Mouse (Mus musculus) forebrain, embryonic 13.5 days (tissue): Measurements from ENCODE around the gene Il20ra. TPM values are rescaled to one million over a fixed set of nuclear protein-coding genes. Genes with fewer than 3 reads are reported as not detected.

Source experiments
- ATAC-seq: fragments of 200-750 bp; cut with Nextera tagmentation; 2 replicates; pipeline ENCODE4 v1.8.0; 2017
- H3K27ac ChIP-seq: fragments of 300-500 bp; sonication (generic); 2 replicates; pipeline ENCODE4 v1.5.1; 2015; ENCODE audit warnings: inconsistent platforms, mild to moderate bottlenecking, moderate library complexity
- H3K27me3 ChIP-seq: fragments of 300-500 bp; sonication (generic); 2 replicates; pipeline ENCODE4 v1.6.1; 2015; ENCODE audit warnings: mild to moderate bottlenecking, inconsistent platforms
- H3K36me3 ChIP-seq: fragments of 300-500 bp; sonication (generic); 2 replicates; pipeline ENCODE4 v1.6.1; 2015; ENCODE audit warnings: mild to moderate bottlenecking, inconsistent platforms; ENCODE audit not compliant: poor library complexity, severe bottlenecking
- H3K4me1 ChIP-seq: fragments of 300-500 bp; sonication (generic); 2 replicates; pipeline ENCODE4 v1.6.1; 2015; ENCODE audit warnings: inconsistent platforms
- H3K4me2 ChIP-seq: fragments of 300-500 bp; sonication (generic); 2 replicates; pipeline ENCODE4 v1.6.1; 2015; ENCODE audit warnings: inconsistent platforms, mild to moderate bottlenecking, moderate library complexity
- H3K4me3 ChIP-seq: fragments of 300-500 bp; sonication (generic); 2 replicates; pipeline ENCODE4 v1.5.1; 2015; ENCODE audit warnings: mild to moderate bottlenecking, inconsistent platforms
- H3K9ac ChIP-seq: fragments of 300-500 bp; sonication (generic); 2 replicates; pipeline ENCODE4 v1.6.1; 2015; ENCODE audit warnings: mild to moderate bottlenecking, inconsistent platforms
- H3K9me3 ChIP-seq: fragments of 300-500 bp; sonication (generic); replicated peaks from 2 replicates; pipeline ENCODE4 v1.6.1; 2016; ENCODE audit warnings: inconsistent platforms
- WGBS: fragments of 180-500 bp; shearing (Covaris S2); methylation state at CpG from one replicate; pipeline ENCODE4 v1.1.7; 2015; 5-methylcytosine and 5-hydroxymethylcytosine counted together
- polyA plus RNA-seq: library from polyadenylated mRNA; unstranded; fragments of >200 nt; fragmentation: Nextera tagmentation; extraction: Ambion mirVana; gene quantifications from 2 replicates; pipeline ENCODE4 v1.2.1, GENCODE M21; 2015

Il20ra gene
- 0.08 TPM in 1 of 2 replicates, not detected in the other for polyA plus RNA-seq

- H3K4me2 ChIP-seq: peak within 1 kb of the TSS; percentile 89
- H3K4me3 ChIP-seq: peak within 1 kb of the TSS; percentile 46
- WGBS: under 1% methylated on average over 29 of the region's 29 CpGs
- H3K36me3 ChIP-seq: no peaks in the 10 kb centered on the region
- peaks cover 11% of the 10 kb centered on the region for H3K4me1 ChIP-seq
- peak within 1 kb of the TSS; percentile 64 for H3K9ac ChIP-seq
- H3K27me3 ChIP-seq: peaks cover 25% of the 10 kb centered on the region
- ATAC-seq: peak; percentile 85
- no peaks in the 10 kb centered on the region for H3K9me3 ChIP-seq
- no peak within 1 kb of the TSS for H3K27ac ChIP-seq
These were observed at the start of gene Il20ra for GRCm38 (mm10) chr10:19712421-19712836. TSS of gene Il20ra (plus strand) at chr10:19712570.

- Histone ChIP-seq H3K9me3 (no peaks in the 10 kb centered on the region), H3K9ac (no peak overlapping the region), H3K36me3 (no peaks in the 10 kb centered on the region), H3K4me3 (no peak overlapping the region), H3K4me1 (no peaks in the 10 kb centered on the region), H3K27ac (no peak overlapping the region), H3K27me3 (no peaks in the 10 kb centered on the region), H3K4me2 (no peak overlapping the region)
- ATAC-seq: no peak
- 89% methylated on average over 5 of the region's 5 CpGs for WGBS
These were observed 43.4 kb upstream of the Il20ra start for GRCm38 (mm10) chr10:19668973-19669372.

- no peak overlapping the region for H3K9ac ChIP-seq
- no peaks in the 10 kb centered on the region for H3K27me3 ChIP-seq
- no peaks in the 10 kb centered on the region for H3K4me1 ChIP-seq
- no peaks in the 10 kb centered on the region for H3K9me3 ChIP-seq
- no peak overlapping the region for H3K4me2 ChIP-seq
- no peak overlapping the region for H3K27ac ChIP-seq
- no peak for ATAC-seq
- no peaks in the 10 kb centered on the region for H3K36me3 ChIP-seq
- H3K4me3 ChIP-seq: no peak overlapping the region
These were observed 40.4 kb upstream of the Il20ra start for GRCm38 (mm10) chr10:19672015-19672414.

GRCm38 (mm10) chr10:19673146-19673545, 39.2 kb upstream of the Il20ra start:
- Histone ChIP-seq H3K4me3 (no peak overlapping the region), H3K4me2 (no peak overlapping the region), H3K9me3 (no peaks in the 10 kb centered on the region), H3K27ac (no peak overlapping the region), H3K4me1 (no peaks in the 10 kb centered on the region), H3K27me3 (no peaks in the 10 kb centered on the region), H3K36me3 (no peaks in the 10 kb centered on the region), H3K9ac (no peak overlapping the region)
- no peak for ATAC-seq
- 84% methylated on average over 1 of the region's 1 CpGs for WGBS

GRCm38 (mm10) chr10:19687686-19688085, 24.7 kb upstream of the Il20ra start:
- no peak overlapping the region for H3K9ac ChIP-seq
- no peak overlapping the region for H3K4me3 ChIP-seq
- no peaks in the 10 kb centered on the region for H3K4me1 ChIP-seq
- H3K9me3 ChIP-seq: no peaks in the 10 kb centered on the region
- 73% methylated on average over 3 of the region's 3 CpGs for WGBS
- H3K27me3 ChIP-seq: no peaks in the 10 kb centered on the region
- H3K36me3 ChIP-seq: no peaks in the 10 kb centered on the region
- no peak for ATAC-seq
- H3K27ac ChIP-seq: no peak overlapping the region
- no peak overlapping the region for H3K4me2 ChIP-seq

GRCm38 (mm10) chr10:19691287-19691686, 21.1 kb upstream of the Il20ra start:
- H3K4me1 ChIP-seq: no peaks in the 10 kb centered on the region
- no peaks in the 10 kb centered on the region for H3K27me3 ChIP-seq
- H3K4me2 ChIP-seq: no peak overlapping the region
- H3K9ac ChIP-seq: no peak overlapping the region
- WGBS: 82% methylated on average over 3 of the region's 3 CpGs
- no peak for ATAC-seq
- H3K27ac ChIP-seq: no peak overlapping the region
- H3K36me3 ChIP-seq: no peaks in the 10 kb centered on the region
- H3K9me3 ChIP-seq: no peaks in the 10 kb centered on the region
- H3K4me3 ChIP-seq: no peak overlapping the region

- WGBS: 87% methylated on average over 13 of the region's 13 CpGs
- Histone ChIP-seq H3K36me3 (no peaks in the 10 kb centered on the region), H3K4me1 (no peaks in the 10 kb centered on the region), H3K27me3 (no peaks in the 10 kb centered on the region), H3K9ac (no peak overlapping the region), H3K4me2 (no peak overlapping the region), H3K27ac (no peak overlapping the region), H3K9me3 (no peaks in the 10 kb centered on the region), H3K4me3 (no peak overlapping the region)
- ATAC-seq: no peak
These were observed 20.6 kb upstream of the Il20ra start for GRCm38 (mm10) chr10:19691771-19692170.

GRCm38 (mm10) chr10:19692332-19692731, 20.0 kb upstream of the Il20ra start:
- Histone ChIP-seq H3K4me3 (no peak overlapping the region), H3K9ac (no peak overlapping the region), H3K27me3 (no peaks in the 10 kb centered on the region), H3K4me2 (no peak overlapping the region), H3K27ac (no peak overlapping the region), H3K4me1 (no peaks in the 10 kb centered on the region), H3K9me3 (no peaks in the 10 kb centered on the region), H3K36me3 (no peaks in the 10 kb centered on the region)
- 90% methylated on average over 7 of the region's 7 CpGs for WGBS
- ATAC-seq: no peak

- Histone ChIP-seq H3K27ac (no peak overlapping the region), H3K4me3 (no peak overlapping the region), H3K9me3 (no peaks in the 10 kb centered on the region), H3K36me3 (no peaks in the 10 kb centered on the region), H3K4me1 (no peaks in the 10 kb centered on the region), H3K9ac (no peak overlapping the region), H3K4me2 (no peak overlapping the region), H3K27me3 (no peaks in the 10 kb centered on the region)
- peak; percentile 66; the same call in 1 of the 2 replicates for ATAC-seq
- WGBS: 68% methylated on average over 8 of the region's 8 CpGs
These were observed 19.4 kb upstream of the Il20ra start for GRCm38 (mm10) chr10:19692988-19693387.

GRCm38 (mm10) chr10:19693629-19694028, 18.7 kb upstream of the Il20ra start:
- Histone ChIP-seq H3K4me2 (no peak overlapping the region), H3K27ac (no peak overlapping the region), H3K36me3 (no peaks in the 10 kb centered on the region), H3K4me3 (no peak overlapping the region), H3K4me1 (no peaks in the 10 kb centered on the region), H3K27me3 (no peaks in the 10 kb centered on the region), H3K9ac (no peak overlapping the region), H3K9me3 (no peaks in the 10 kb centered on the region)
- ATAC-seq: no peak
- WGBS: 68% methylated on average over 2 of the region's 2 CpGs

- H3K9me3 ChIP-seq: no peaks in the 10 kb centered on the region
- no peak overlapping the region for H3K4me2 ChIP-seq
- no peaks in the 10 kb centered on the region for H3K36me3 ChIP-seq
- H3K27ac ChIP-seq: no peak overlapping the region
- H3K4me1 ChIP-seq: no peaks in the 10 kb centered on the region
- WGBS: 30% methylated on average over 1 of the region's 1 CpGs
- no peak overlapping the region for H3K4me3 ChIP-seq
- H3K9ac ChIP-seq: no peak overlapping the region
- no peak for ATAC-seq
- H3K27me3 ChIP-seq: no peaks in the 10 kb centered on the region
These were observed 13.0 kb upstream of the Il20ra start for GRCm38 (mm10) chr10:19699331-19699730.

- 34% methylated on average over 8 of the region's 8 CpGs for WGBS
- Histone ChIP-seq H3K27ac (no peak overlapping the region), H3K9ac (no peak overlapping the region), H3K4me1 (no peaks in the 10 kb centered on the region), H3K27me3 (no peaks in the 10 kb centered on the region), H3K36me3 (no peaks in the 10 kb centered on the region), H3K4me2 (no peak overlapping the region), H3K9me3 (no peaks in the 10 kb centered on the region), H3K4me3 (no peak overlapping the region)
- no peak for ATAC-seq
These were observed 7.9 kb upstream of the Il20ra start for GRCm38 (mm10) chr10:19704445-19704844.

- ATAC-seq: no peak
- WGBS: 67% methylated on average over 12 of the region's 12 CpGs
- Histone ChIP-seq H3K27ac (no peak overlapping the region), H3K9ac (no peak overlapping the region), H3K36me3 (no peaks in the 10 kb centered on the region), H3K4me3 (no peak overlapping the region), H3K27me3 (peaks cover 14% of the 10 kb centered on the region), H3K9me3 (no peaks in the 10 kb centered on the region), H3K4me1 (peaks cover 10% of the 10 kb centered on the region), H3K4me2 (no peak overlapping the region)
These were observed 4.6 kb upstream of the Il20ra start for GRCm38 (mm10) chr10:19707768-19708167.
